Mouse (Mus musculus) stomach, adult 2 months (tissue): Measurements from ENCODE around the gene Hus1b. TPM values are rescaled to one million over a fixed set of nuclear protein-coding genes. Genes with fewer than 3 reads are reported as not detected.

Experiments used
- polyA plus RNA-seq: library from polyadenylated mRNA; depleted of rRNA; stranded (reverse); fragments of >200 nt; gene quantifications from 2 replicates; pipeline ENCODE4 v1.2.3, GENCODE M21; 2012; rRNA removed

The Hus1b gene
- 0.13 TPM in 1 of 2 replicates, not detected in the other for polyA plus RNA-seq

GRCm38 (mm10) chr13:30947540-30947939, at the start of gene Hus1b:
Gene Hus1b (minus strand): TSS chr13:30947759.

GRCm38 (mm10) chr13:30973501-30974246, 26.1 kb upstream of the Hus1b start, which contains the start of the genes Exoc2 and Gm5447:
Gene Exoc2 (minus strand): TSS chr13:30974093.
Gene Gm5447 (plus strand): TSS chr13:30974204.

Other genes starting within 250 kb of the Hus1b start
- 0.17 and 0.36 TPM in 2 replicates for gene Irf4, start 198.5 kb downstream of the Hus1b start, polyA plus RNA-seq
- 1.8 and 2.4 TPM in 2 replicates for gene Exoc2, start 26.3 kb upstream of the Hus1b start, polyA plus RNA-seq
- not detected in 2 replicates for gene Gm5447, start 26.4 kb upstream of the Hus1b start, polyA plus RNA-seq